Mouse (Mus musculus) adrenal gland, postnatal 25 days (tissue): ENCODE data around the gene Hsdl2. TPM values are rescaled to one million over a fixed set of nuclear protein-coding genes. Genes with fewer than 3 reads are reported as not detected.
"Not testable (repeated sequence)": the region's sequence is repeated elsewhere in the genome, so short reads cannot be mapped to it uniquely, and the experiment has no call there.

Experiments
- DNase-seq: peaks from one replicate; pipeline ENCODE4 v3.0.0; 2021; ENCODE audit warnings: mixed read lengths
- total RNA-seq: library from RNA; stranded (reverse); gene quantifications from 2 replicates; pipeline ENCODE4 v1.2.3, GENCODE M21; 2021

Gene Hsdl2
- total RNA-seq, 1 experiment from 2014 or later, result 65.0 TPM

DNA sequence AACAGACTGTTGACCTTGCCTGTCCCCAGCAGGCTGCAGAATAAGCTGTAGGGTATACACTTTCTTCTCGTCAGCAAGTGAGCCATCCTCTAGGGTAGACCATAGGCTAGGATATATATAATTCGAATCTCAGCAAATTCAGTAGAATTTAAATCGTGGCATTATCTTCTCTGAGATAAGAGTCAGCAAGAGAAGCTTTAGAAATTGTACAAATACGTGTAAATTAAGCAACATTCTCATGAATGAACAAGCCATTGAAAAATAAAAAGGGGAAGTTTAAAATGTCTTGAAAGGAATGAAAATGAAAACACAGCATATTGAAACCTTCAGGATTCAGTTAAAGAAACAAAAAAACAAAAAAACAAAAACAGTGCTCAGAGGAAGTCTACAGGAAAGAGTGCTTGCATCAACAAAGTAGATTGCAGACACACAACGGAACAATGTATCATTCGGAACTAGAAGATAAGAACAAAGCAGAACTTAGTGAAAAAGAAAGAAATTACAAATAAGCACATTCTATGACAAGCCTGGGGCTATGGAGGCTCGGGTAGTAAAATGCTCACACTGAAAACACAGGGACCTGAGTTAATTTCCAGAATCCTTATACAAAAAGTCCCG is 15.7 kb upstream of the Hsdl2 start:
- no peak for DNase-seq

DNA sequence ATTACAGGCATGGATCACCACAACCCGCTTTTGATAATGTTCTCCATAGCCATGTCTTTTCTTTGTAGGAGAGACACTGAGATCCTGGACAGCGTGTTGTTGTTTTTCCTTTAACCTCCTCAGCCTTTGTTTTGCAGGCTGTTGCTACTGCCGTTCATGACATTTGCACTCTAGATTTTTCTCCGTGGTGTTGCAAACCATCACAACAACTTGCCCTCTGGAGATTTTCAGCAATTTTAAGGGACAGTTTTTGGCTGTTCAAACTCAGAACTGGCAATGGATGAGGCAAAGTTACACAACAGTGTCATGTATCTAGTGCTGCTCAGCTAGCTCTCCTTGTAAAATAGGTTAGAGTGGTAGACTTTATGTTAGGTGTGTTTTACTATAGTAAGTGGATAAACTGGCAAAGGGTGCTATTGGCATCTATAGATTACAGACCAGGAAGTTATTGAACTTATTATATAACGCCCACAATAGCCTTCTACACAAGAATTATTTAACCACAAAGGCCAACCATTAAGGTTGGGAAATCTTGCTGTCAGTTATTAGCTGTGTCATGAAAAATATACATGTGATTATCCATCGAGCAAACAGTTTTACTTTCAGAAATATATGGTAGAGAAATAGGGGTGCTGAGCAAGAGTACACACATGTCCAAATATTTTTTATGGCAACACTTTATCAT is 13.6 kb upstream of the Hsdl2 start:
- DNase-seq, result no peak

DNA sequence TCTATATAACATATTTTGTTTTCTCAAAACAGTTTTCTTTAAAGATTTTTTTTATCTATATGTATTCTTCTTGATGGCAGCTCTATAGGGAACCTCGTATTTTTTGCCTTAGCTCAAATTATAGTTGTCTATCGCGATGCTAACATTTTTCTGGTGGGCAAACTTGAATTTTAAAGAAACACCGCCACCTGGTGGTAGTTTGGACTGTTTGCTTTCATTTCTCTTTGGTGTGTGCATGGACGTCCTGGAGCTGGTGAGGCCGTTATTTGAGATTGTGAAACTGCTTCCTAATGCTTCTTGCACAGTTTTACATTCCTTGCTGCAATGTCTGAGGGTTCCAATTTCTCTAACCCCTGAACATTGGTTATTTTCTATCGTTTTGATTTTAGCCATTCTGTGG is 11.8 kb upstream of the Hsdl2 start:
- peak; percentile 55 for DNase-seq

DNA sequence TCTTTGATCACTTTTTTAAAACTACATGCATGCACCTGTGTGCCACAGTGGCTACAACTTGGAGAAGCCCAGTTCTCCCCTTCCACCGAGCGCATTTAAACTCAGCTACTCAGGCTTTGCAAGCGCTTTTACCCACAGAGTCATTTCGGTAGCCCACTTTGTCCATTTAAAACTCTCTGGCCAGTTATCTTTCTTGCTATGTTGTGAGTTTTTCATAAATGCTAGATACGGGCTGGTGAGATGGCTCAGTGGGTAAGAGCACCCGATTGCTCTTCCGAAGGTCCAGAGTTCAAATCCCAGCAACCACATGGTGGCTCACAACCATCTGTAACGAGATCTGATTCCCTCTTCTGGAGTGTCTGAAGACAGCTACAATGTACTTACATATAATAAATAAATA is 10.8 kb upstream of the Hsdl2 start:
- DNase-seq, result not testable (repeated sequence)

DNA sequence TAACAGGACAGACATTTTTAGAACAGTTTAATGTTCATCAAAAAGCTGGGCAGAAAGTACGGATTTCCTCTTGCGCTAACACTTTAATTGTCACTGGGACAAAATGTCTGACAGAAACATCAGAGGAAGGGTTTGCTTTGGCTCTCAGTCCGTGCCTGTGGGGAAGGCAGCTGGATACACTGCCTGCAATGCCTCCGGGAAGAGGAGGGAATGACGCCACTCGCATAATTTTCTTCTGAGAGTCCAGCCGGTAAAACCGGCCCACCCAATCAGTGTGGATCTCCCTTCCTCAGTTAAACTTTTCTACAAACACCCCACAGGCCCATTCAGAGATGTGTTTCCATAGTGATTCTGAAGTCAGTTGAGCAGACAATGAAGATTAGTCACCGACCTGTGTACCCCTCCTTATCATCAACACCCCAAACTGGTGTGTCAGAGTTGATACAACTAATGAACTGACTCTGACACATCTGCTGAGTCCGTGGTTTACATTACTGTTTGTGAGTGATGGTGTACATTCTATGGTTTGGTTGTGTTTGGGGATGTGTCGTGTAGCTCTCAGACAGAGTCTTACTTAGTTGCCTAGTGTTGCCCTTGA is 8.7 kb upstream of the Hsdl2 start:
- DNase-seq, result no peak

DNA sequence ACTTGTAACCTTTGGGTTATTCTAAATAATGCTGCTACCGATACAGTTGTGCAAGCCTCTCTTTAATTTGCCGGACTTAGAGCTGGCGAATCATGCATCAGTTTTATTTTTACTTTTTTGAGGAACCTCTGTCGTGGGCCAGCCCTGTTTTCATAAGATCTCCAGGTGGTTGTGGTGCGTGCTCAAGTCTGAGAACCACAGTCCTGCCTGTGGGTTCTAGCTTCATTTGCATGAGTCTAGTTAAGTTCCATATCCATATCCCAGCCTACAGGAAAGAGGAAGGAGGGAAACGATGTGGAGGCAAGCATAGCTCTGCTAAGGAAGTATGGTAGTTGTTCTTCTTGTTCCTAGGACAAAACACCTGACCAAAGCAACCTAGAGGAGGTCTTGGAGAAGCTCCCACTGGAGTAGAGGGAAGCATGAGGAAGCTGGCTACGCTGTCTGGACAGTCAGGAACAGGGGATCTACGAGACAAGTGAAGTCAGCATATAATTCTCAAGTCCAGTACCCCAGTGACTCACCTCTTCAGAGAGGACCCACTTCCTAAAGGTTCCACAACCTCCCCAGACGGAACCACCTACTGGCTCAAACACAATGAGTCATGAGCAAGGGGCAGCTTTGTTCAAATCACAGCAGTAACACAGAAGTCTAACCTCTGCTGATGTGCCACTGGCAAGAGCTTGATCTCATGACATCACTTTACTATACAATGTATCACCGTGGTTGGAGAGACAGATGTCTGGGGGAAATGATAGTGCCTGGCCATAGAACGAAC is 6.0 kb upstream of the Hsdl2 start:
- DNase-seq, result no peak

DNA sequence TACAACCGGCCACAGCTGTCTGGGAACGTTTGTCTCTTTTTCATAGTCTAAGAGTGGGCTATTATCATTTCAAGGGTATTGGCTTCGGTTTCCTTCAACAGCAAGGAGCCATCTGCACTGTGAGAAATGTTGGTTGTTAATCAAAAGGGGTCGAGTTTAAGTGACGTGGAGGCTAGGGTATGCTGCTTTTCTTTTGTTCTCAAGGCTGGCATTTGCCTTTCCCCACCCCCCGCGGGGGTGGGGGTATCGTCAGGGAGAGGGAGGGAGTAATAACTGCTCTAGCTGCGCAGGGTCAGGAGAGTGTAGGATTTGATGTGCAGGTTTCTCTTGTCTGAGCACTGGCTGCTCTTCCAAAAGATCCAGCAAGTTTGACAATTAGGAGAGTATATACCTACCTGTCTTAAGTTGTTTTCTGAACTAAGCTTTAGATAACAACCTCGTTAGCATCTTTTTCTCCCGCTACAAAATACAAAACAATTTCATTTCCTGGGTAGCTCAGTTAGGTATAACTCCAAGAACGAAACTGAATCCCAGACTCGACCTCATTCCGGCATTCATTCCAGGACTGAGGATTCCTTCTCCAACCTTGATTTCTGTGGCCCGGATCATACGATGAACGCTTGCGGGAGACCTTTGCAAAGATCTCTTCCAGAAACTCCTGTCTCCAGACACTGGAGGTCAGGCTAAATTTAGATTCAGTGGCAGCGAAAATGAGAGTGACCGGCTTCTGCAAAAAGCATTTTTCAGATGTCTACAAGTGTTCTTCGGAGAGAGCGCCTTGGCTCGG is 675 bp upstream of the Hsdl2 start:
- DNase-seq, result peak; percentile 27

DNA sequence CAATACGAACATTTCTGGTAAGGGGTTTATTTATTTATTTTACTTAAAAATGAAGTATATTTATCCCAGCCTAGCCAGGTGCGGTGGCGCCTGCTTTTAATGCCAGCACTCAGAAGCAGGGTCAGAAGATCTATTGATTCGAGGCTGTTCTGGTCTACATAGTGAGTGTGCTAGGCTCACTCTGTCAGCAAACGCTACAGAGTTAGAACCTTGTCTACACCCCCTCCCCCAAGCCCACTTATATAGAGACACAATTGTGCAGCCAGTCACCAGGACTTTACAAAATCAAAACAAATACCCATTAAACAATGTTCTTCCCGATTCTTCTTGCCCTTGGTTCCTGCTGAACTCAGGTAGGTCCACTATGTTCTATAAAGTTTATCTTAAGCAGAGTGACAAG is 823 bp downstream of the Hsdl2 start:
- no peak for DNase-seq

DNA sequence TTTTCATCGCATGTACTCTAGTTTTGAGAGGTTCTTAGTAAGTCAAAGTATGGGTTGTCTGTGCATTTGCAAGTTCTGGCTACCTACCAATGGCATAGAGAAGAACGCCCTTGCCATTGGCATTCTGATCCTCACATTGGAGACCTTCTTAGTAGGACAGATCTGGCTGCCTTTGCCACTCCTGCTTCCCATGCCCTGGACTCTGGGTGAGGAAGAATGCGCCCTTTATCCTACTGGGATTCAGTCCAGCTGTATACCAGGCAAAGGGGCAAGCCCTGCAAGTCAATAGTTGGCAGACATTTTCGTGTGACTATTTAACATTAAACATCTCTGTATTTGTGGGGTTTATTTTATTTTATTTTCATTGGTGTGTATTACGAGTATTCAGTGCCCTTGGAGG is 3.7 kb downstream of the Hsdl2 start:
- peak; percentile 9 for DNase-seq

DNA sequence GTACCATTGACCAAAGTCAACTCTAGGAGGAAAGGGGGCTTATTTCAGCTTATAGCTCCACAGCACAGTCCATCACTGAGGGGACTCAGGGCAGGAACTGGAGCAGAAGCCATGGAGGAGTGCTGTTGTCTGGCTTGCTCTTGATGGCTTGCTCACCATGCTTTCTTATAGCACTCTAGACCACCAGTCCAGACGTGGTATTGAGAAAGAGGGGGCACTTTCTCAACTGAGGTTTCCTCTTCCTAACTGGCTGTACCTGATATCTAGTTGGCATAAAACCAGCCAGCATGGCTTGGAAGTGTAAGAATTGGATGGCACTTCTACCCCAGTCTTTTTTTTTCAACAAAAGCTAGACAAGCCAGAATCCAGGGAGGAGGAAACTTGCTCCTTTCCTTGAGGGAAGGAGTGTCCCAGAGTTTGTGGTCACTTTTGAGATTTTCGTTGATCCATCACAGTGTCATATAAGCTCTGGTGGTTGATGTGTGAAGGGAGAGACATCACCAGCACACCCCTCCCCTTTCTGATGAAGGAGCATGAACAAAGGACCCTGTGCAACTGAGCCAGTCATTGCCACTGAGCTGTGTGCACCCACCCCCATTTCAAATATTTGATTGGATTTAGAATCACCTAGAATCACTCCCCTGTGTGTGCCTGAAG is 6.0 kb downstream of the Hsdl2 start:
- DNase-seq, result no peak

DNA sequence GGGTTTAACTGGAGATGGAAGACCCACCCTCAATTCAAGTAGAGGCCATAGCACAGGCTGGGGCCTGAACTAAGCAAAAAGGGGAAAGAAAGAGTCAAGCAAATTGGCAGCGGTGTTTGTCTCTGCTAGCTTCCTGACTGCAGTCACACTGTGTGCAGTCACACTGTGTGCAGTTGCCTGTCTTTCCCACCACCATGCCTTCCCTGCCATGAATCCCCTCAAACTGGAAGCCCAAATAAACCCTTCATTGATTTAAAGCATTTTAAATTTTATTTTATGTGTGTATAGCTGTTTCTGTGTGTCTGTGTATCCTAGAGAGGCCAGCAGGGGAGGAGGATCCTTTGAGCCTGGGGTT is 6.5 kb downstream of the Hsdl2 start:
- DNase-seq, result no peak

DNA sequence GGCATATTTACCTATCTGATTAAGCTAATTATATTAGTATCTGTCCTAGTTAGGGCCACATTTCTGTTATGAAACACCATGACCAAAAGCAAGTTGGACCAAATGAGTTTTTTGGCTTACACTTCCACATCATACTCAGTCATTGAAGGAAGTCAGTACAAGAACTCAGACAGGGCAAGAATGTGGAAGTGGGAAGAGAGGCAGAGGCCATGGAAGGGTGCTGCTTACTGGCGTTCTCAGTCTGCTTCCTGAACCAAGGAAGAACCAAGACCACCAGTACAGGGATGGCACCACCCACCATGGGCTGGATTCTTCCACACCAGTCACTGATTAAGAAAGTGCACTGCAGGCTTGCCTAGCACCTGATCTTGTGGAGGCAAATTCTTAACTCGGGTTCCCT is 13.3 kb downstream of the Hsdl2 start:
- DNase-seq, result no peak

DNA sequence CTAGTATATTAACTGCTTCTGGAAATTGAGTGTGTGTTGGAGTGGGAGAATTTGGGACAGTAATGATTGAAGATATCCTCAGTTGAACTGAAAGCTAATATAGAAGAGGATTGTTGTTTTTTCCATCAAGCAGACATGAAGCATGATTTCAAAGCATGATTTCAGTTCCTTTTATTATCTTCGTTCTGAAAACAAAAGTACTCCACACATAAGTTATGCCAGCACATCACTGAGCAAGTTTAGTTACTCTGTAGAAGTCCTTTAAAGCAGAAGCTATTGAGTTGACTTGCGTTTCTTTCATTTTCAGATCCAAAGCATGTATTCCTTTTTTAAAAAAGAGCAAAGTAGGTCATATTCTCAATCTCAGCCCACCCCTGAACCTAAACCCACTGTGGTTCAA is 15.2 kb downstream of the Hsdl2 start:
- DNase-seq, result no peak

DNA sequence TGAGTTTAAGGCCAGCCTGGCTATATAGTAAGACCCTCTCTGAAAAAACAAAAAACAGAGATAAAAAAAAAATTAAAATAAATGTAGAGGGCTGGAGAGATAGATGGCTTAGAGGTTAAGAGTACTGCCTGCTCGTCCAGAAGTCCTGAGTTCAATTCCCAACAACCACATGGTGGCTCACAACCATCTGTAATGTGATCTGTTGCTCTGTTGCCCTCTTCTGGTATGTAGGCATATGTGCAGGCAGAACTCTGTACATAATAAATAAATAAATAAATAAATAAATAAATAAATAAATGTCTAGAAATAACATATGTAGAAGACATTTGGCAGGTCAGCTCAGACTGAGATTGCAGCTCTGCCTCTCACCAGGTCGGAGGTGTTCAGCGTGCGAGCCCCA is 21.3 kb downstream of the Hsdl2 start:
- no peak for DNase-seq

DNA sequence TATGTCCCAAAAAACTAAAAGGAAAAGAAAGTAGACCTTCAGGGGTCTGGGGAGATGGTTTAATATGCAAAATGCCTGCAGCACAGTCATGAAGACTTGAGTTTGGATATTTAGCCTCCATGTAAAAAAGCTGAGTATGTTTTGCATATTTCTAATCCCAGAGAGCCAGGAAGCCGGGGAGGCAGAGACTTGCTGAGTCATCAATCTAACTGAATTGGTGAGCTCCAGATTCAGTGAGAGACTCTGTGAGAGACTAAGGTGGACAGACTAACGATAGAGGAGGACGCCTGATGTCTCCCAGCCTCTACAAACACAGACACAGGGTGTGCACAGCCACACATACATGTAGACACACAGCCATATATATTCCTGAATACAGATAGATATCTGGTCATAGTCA is 23.5 kb downstream of the Hsdl2 start:
- no peak for DNase-seq

DNA sequence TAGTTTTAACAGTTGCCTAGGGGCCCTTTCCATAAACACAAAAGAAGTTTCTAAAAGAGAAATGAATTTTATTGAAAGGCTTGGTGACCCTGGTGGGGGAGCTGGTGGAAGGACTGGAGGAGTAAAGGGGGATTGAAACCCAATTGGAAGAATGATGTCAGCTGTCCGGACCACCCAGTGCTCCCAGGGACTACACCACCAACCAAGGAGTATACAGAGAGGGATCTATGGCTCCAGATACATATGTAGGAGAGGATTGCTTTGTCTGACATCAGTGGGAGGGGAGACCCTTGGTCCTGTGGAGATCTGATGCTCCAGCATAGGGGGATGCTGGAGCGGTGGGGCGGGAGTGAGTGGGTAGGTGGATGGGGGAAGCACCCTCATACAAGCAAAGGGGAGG is 24.1 kb downstream of the Hsdl2 start:
- no peak for DNase-seq

DNA sequence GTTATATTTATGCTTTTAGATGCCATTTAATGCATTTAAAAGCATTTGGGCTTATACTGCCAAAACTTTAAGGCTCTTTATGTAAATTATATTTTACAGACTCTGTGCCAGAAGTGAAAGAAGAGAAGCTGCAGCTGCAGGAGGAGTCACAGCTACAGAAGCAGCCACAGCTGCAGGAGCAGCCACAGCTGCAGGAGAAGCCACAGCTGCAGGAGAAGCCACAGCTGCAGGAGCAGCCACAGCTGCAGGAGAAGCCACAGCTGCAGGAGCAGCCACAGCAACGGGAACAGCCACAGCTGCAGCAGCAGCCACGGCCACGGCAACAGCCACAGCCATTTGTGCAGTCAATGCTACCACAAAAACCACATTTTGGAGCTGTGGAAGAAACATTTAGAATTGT is 29.0 kb downstream of the Hsdl2 start:
- no peak for DNase-seq

DNA sequence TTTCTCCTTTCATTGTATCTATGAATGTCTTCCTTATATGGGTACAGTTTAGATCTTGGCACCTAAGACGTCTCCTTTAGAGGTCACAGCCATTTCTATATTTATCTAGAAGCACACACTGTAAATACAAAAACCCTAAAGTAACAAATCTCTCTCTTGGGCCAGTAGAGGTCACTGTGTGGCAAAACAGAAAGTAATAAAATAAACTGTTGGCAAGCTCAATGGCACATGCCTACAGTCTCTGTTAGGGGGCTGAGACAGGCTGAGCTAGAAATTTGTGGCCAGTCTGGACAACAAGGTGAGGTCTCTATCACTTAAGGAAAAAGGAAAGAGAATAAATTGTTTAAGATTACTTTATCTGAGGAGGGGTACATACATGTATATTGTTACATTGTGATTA is 33.6 kb downstream of the Hsdl2 start:
- no peak for DNase-seq

DNA sequence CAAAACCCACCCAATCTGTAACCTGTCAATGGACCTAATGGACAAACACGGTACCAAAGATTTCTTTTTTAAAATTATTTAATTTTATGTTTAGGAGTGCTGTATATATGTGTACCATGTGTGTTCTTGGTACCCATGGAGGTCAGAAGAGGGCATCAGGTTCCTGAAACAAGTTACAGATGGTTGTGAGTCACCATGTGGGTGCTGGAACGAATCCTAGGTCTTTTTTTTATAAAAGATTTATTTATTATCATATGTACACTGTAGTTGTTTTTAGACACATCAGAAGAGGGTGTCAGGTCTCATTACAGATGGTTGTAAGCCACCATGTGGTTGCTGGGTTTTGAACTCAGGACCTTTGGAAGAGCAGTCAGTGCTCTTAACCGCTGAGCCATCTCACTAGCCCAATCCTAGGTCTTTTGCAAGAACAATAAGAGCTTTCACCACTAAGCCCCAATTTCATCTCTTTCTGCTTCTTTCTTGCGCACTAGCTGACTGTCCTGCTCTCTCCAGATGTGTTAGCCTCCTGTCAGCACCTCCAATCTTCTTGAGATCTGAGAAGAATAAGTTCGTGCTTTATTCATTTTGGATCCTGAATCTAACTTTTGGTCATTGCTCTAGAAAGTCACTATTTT is 38.4 kb downstream of the Hsdl2 start:
- DNase-seq, result no peak

DNA sequence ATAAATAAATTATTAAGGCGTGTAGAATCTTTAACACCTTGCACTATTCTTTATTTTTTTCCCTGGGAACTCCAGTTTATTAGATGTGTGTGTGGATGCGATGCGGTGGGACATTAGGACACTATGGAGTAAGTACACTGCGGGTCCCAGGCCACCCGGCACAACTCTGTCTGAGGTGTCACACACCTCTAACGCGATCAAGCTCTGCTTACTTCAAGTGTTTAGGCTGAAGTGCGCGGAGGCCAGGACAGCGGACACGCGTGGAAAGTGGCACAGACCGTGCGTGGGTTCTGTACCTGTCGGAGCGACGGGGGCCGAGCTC is 44.3 kb downstream of the Hsdl2 start:
- DNase-seq, result no peak
